ENCODE assay signal across 8 mouse cellular contexts in genomic region chr1:132317413-132317812, GRCm38 (mm10). TPM values are rescaled to one million over a fixed set of nuclear protein-coding genes. Genes with fewer than 3 reads are reported as not detected.
DNase-seq lines count a peak whose midpoint lies in the region; ATAC-seq lines count a peak whose summit lies in the region.

No protein-coding gene starts in this region.

- H3K9ac ChIP-seq in kidney, embryonic 14.5 days (ENCODE audit: low read depth, low read length) = no peak overlapping the region
- peak overlapping the region; percentile 69 for H3K9ac ChIP-seq in forebrain, embryonic 11.5 days (ENCODE audit: low read length)
- H3K9ac ChIP-seq in midbrain, embryonic 15.5 days = peak overlapping the region; percentile 21

- ATAC-seq in kidney, embryonic 14.5 days (ENCODE audit: low FRiP score, low TSS enrichment) = no peak
- ATAC-seq in forebrain, embryonic 11.5 days (replicated peaks; ENCODE audit: low FRiP score) = no peak
- no peak for ATAC-seq in midbrain, embryonic 15.5 days (replicated peaks)

- H3K4me2 ChIP-seq in kidney, embryonic 14.5 days (replicated peaks; ENCODE audit: low read depth, low read length) = no peak overlapping the region
- peak overlapping the region; percentile 66 for H3K4me2 ChIP-seq in forebrain, embryonic 11.5 days (ENCODE audit: low read depth, low read length, severe bottlenecking)
- H3K4me2 ChIP-seq in midbrain, embryonic 15.5 days = peak overlapping the region; percentile 75

- peaks cover 18% of the 10 kb centered on the region for H3K27me3 ChIP-seq in kidney, embryonic 14.5 days (ENCODE audit: control insufficient read depth, insufficient read depth, low read length)
- no peaks in the 10 kb centered on the region for H3K27me3 ChIP-seq in forebrain, embryonic 11.5 days (ENCODE audit: control insufficient read depth, insufficient read depth, low read length)
- no peaks in the 10 kb centered on the region for H3K27me3 ChIP-seq in midbrain, embryonic 15.5 days (replicated peaks)

- WGBS in kidney, embryonic 14.5 days = 88% methylated on average over 4 of the region's 4 CpGs
- WGBS in forebrain, embryonic 11.5 days = 7% methylated on average over 4 of the region's 4 CpGs
- 14% methylated on average over 4 of the region's 4 CpGs for whole genome bisulfite sequencing in large intestine, adult 2 months
- 7% methylated on average over 4 of the region's 4 CpGs for WGBS in midbrain, embryonic 15.5 days

- no peak overlapping the region for H3K4me3 ChIP-seq in kidney, embryonic 14.5 days (ENCODE audit: low read length)
- peak overlapping the region; percentile 66 for H3K4me3 ChIP-seq in forebrain, embryonic 11.5 days (ENCODE audit: low read depth, low read length)
- peak overlapping the region; percentile 63 for H3K4me3 ChIP-seq in midbrain, embryonic 15.5 days

- no peaks in the 10 kb centered on the region for H3K9me3 ChIP-seq in kidney, embryonic 14.5 days (ENCODE audit: control insufficient read depth, low read length)
- no peaks in the 10 kb centered on the region for H3K9me3 ChIP-seq in forebrain, embryonic 11.5 days (ENCODE audit: control insufficient read depth, low read length)
- no peaks in the 10 kb centered on the region for H3K9me3 ChIP-seq in midbrain, embryonic 15.5 days

- peaks cover 5% of the 10 kb centered on the region; the same call in 1 of the 2 replicates for H3K4me1 ChIP-seq in kidney, embryonic 14.5 days (ENCODE audit: control insufficient read depth, insufficient read depth, low read length)
- peaks cover 46% of the 10 kb centered on the region for H3K4me1 ChIP-seq in forebrain, embryonic 11.5 days (replicated peaks; ENCODE audit: control insufficient read depth, insufficient read depth, low read length)
- H3K4me1 ChIP-seq in midbrain, embryonic 15.5 days = peaks cover 54% of the 10 kb centered on the region

- intact Hi-C loops in left cerebral cortex, postnatal 25 days (cut with DNase I) = no loop called here
- intact Hi-C loops in gastrocnemius, postnatal 14 days (cut with DNase I; ENCODE audit: low total_unique reads) = no loop called here

- no peaks in the 10 kb centered on the region for H3K36me3 ChIP-seq in kidney, embryonic 14.5 days (ENCODE audit: control insufficient read depth, insufficient read depth, low read length)
- peaks cover 2% of the 10 kb centered on the region; the same call in 1 of the 2 replicates for H3K36me3 ChIP-seq in forebrain, embryonic 11.5 days (ENCODE audit: control insufficient read depth, insufficient read depth, low read length)
- no peaks in the 10 kb centered on the region for H3K36me3 ChIP-seq in midbrain, embryonic 15.5 days (replicated peaks)

- peak; percentile 72 for DNase-seq in kidney, adult 18-20 months
- no peak for DNase-seq in forebrain, embryonic 11.5 days (ENCODE audit: low spot score)
- peak; percentile 72 for DNase-seq in large intestine, adult 2 months (ENCODE audit: low read depth, low spot score)
- no peak for DNase-seq in thymus, postnatal 36 days
- no peak for DNase-seq in left cerebral cortex, postnatal 25 days (ENCODE audit: low spot score in 2 of 2)
- no peak for DNase-seq in gastrocnemius, postnatal 14 days

- H3K27ac ChIP-seq in kidney, embryonic 14.5 days (ENCODE audit: low read depth, low read length) = no peak overlapping the region
- H3K27ac ChIP-seq in forebrain, embryonic 11.5 days (ENCODE audit: low read depth, low read length) = peak overlapping the region; percentile 99
- peak overlapping the region; percentile 80 for H3K27ac ChIP-seq in midbrain, embryonic 15.5 days

RNA-seq across cellular contexts. Expression of gene Nuak2, which starts 1.5 kb away (rescaled TPM):
- polyA plus RNA-seq in kidney, embryonic 14.5 days (2014; fragmentation: Nextera tagmentation; extraction: Ambion mirVana) = 1.4 and 2.3 TPM in 2 replicates
- 57.7 and 63.4 TPM in 2 replicates for polyA plus RNA-seq in forebrain, embryonic 11.5 days (2014; fragmentation: Nextera tagmentation; extraction: Ambion mirVana)
- polyA plus RNA-seq in large intestine, adult 2 months (2012; rRNA removed) = 55.4 and 75.8 TPM in 2 replicates
- 26.1 and 27.9 TPM in 2 replicates for polyA plus RNA-seq in midbrain, embryonic 15.5 days (2015; fragmentation: Nextera tagmentation; extraction: Ambion mirVana)
- total RNA-seq in left cerebral cortex, postnatal 25 days (2021) = under 1 TPM; 0.94 to 0.96 TPM
- 1 to 10 TPM; 1.1 to 1.5 TPM for total RNA-seq in gastrocnemius, postnatal 14 days (2021)

RNA-seq across cellular contexts. Expression of gene Klhdc8a, which starts 19.0 kb away (rescaled TPM):
- polyA plus RNA-seq in kidney, embryonic 14.5 days (2014; fragmentation: Nextera tagmentation; extraction: Ambion mirVana) = 1.3 and 1.4 TPM in 2 replicates
- polyA plus RNA-seq in forebrain, embryonic 11.5 days (2014; fragmentation: Nextera tagmentation; extraction: Ambion mirVana) = 0.99 and 1.1 TPM in 2 replicates
- polyA plus RNA-seq in large intestine, adult 2 months (2012; rRNA removed) = 1.1 and 1.6 TPM in 2 replicates
- 10.7 and 11.5 TPM in 2 replicates for polyA plus RNA-seq in midbrain, embryonic 15.5 days (2015; fragmentation: Nextera tagmentation; extraction: Ambion mirVana)
- total RNA-seq in left cerebral cortex, postnatal 25 days (2021) = 10 to 100 TPM; 11.3 to 14.1 TPM
- under 1 TPM; 0.39 to 0.42 TPM for total RNA-seq in gastrocnemius, postnatal 14 days (2021)

Comparison
In these comparisons a context has a peak if more than half of its experiments do, and no peak if none do; other contexts are left out.
1. DNase-seq: peak in kidney, adult 18-20 months (single experiment) and large intestine, adult 2 months (single experiment); none in forebrain, embryonic 11.5 days (single experiment), thymus, postnatal 36 days (0 of 2), left cerebral cortex, postnatal 25 days (0 of 2) and gastrocnemius, postnatal 14 days (single experiment).